ENCODE assay signal across 8 mouse cellular contexts in the genomic region with DNA sequence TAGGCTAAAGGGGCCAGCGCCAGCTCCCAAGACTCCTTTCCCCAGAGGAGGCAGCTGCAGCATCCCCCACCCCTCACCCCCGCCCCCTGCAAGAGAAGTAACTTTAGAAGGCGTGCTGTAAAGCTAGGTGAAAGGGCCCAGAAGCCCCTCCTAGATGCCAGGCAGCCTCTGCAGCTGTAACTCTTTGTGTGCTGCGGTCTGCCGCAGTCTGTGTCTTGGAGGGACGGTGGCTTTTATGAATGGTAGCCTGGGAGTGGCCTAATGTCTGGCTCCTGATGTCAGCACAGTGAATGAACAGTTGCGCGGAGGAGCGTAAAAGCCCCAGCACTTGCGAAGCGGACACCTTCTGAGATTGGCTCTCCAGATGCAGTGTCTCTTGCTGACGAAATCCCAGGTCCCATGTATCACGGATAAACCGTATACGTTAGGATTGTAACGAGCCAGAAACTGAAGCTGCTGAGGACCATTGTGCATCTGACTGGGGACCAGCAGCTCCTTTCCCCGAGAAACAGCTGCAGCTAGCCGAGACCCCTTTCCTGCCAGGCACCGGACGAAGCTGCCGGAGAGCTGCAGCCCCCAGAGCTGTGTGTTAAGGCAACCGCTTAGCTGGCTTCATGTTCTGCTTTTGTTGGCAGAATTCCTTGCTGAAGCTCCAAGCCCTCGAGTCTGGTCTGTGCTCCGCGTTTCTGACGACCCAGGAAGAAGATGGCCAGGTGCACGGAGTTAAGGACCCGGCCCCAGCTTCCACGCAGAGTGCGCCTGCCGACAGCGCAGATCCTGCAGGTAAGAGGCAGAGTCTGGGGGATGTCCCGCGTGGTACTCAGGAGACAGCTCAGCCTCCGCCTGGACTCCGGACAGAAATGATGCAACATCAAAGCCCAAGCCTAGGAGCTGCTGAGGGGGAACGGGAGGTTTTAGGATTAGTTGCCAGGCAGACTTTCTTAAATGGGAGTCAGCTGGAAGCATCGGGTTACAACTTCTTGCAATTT.
DNase-seq lines count a peak whose midpoint lies in the region; ATAC-seq and TF ChIP-seq lines count a peak whose summit lies in the region.

No protein-coding gene starts in this region.

- TF ChIP-seq EP300 in liver, embryonic 14.5 days (IDR thresholded peaks at IDR 0.05; ENCODE audit: low read depth): no peak

- peak overlapping the region; percentile 75 for H3K4me2 ChIP-seq in forebrain, postnatal 0 days (ENCODE audit: low read depth)
- peak overlapping the region; percentile 36 for H3K4me2 ChIP-seq in liver, embryonic 14.5 days (ENCODE audit: low read depth)

- H3K27ac ChIP-seq in forebrain, postnatal 0 days (ENCODE audit: low read depth, low read length): peak overlapping the region; percentile 75
- peak overlapping the region; percentile 85 for H3K27ac ChIP-seq in hindbrain, embryonic 10.5 days
- H3K27ac ChIP-seq in liver, embryonic 14.5 days: no peak overlapping the region

- peak overlapping the region; percentile 42 for H3K4me3 ChIP-seq in forebrain, postnatal 0 days (ENCODE audit: low read depth, low read length)
- H3K4me3 ChIP-seq in hindbrain, embryonic 10.5 days: peak overlapping the region; percentile 57
- 0 out of 4 replicates have a peak overlapping the region, but pooled peaks of 1 of the 2 experiments have one; percentile 16 for H3K4me3 ChIP-seq in liver, embryonic 14.5 days (ENCODE audit: insufficient read depth in 1 of 2, low read depth in 2 of 2, low read length in 2 of 2)

- H3K9ac ChIP-seq in forebrain, postnatal 0 days: peak overlapping the region; percentile 57
- no peak overlapping the region for H3K9ac ChIP-seq in liver, embryonic 14.5 days (replicated peaks)

- H3K27me3 ChIP-seq in forebrain, postnatal 0 days (ENCODE audit: insufficient read depth, low read length): no peaks in the 10 kb centered on the region
- H3K27me3 ChIP-seq in hindbrain, embryonic 10.5 days (ENCODE audit: insufficient read depth, poor library complexity, severe bottlenecking): peaks cover 11% of the 10 kb centered on the region; the same call in 1 of the 2 replicates
- H3K27me3 ChIP-seq in liver, embryonic 14.5 days (ENCODE audit: control insufficient read depth, insufficient read depth, low read length): no peaks in the 10 kb centered on the region; the same call in none of the 2 replicates

- H3K9me3 ChIP-seq in forebrain, postnatal 0 days (ENCODE audit: low read length): no peaks in the 10 kb centered on the region
- H3K9me3 ChIP-seq in hindbrain, embryonic 10.5 days: no peaks in the 10 kb centered on the region
- H3K9me3 ChIP-seq in liver, embryonic 14.5 days (ENCODE audit: control insufficient read depth, low read length): no peaks in the 10 kb centered on the region

- peak; percentile 7 for DNase-seq in kidney, adult 18-20 months
- DNase-seq in kidney, postnatal 10 days: no peak
- DNase-seq in cerebellum, adult 18-20 months: peak; percentile 40 to 47
- peak; percentile 64 for DNase-seq in forebrain, postnatal 0 days
- peak; percentile 73 for DNase-seq in hindbrain, embryonic 10.5 days (ENCODE audit: low spot score)
- DNase-seq in liver, embryonic 14.5 days (ENCODE audit: low read depth in 3 of 3, low spot score in 3 of 3): no peak
- peak; percentile 11 for DNase-seq in ovary, postnatal 14 days (ENCODE audit: low spot score)
- DNase-seq in natural killer cell, adult 2 months (ENCODE audit: low spot score in 2 of 2): no peak

- WGBS in forebrain, postnatal 0 days: 1% methylated on average over 38 of the region's 38 CpGs
- WGBS in hindbrain, embryonic 10.5 days: under 1% methylated on average over 38 of the region's 38 CpGs
- 2% methylated on average over 38 of the region's 38 CpGs for WGBS in liver, embryonic 14.5 days (ENCODE audit: insufficient replicate concordance)

- H3K4me1 ChIP-seq in forebrain, postnatal 0 days (ENCODE audit: insufficient read depth): peaks cover 6% of the 10 kb centered on the region
- H3K4me1 ChIP-seq in hindbrain, embryonic 10.5 days (replicated peaks): peaks cover 29% of the 10 kb centered on the region
- H3K4me1 ChIP-seq in liver, embryonic 14.5 days (replicated peaks; ENCODE audit: control insufficient read depth in 2 of 2, insufficient read depth in 2 of 2, low read length in 1 of 2): no peaks in the 10 kb centered on the region

- no peaks in the 10 kb centered on the region for H3K36me3 ChIP-seq in forebrain, postnatal 0 days (ENCODE audit: insufficient read depth)
- peaks cover 11% of the 10 kb centered on the region for H3K36me3 ChIP-seq in hindbrain, embryonic 10.5 days
- H3K36me3 ChIP-seq in liver, embryonic 14.5 days (replicated peaks; ENCODE audit: control insufficient read depth, insufficient read depth, low read depth): no peaks in the 10 kb centered on the region

- TF ChIP-seq CTCF in forebrain, postnatal 0 days (IDR thresholded peaks at IDR 0.05; ENCODE audit: low read depth): no peak
- TF ChIP-seq CTCF in liver, embryonic 14.5 days (IDR thresholded peaks at IDR 0.05; ENCODE audit: low read depth): no peak

- peak; percentile 87 for ATAC-seq in forebrain, postnatal 0 days
- no peak for ATAC-seq in liver, embryonic 14.5 days (ENCODE audit: insufficient read depth)

Comparison
In these comparisons a context has a peak if more than half of its experiments do, and no peak if none do; other contexts are left out.
1. DNase-seq: peak in kidney, adult 18-20 months (single experiment), cerebellum, adult 18-20 months (2 of 2), forebrain, postnatal 0 days (single experiment), hindbrain, embryonic 10.5 days (single experiment) and ovary, postnatal 14 days (single experiment); none in kidney, postnatal 10 days (single experiment), liver, embryonic 14.5 days (0 of 3) and natural killer cell, adult 2 months (0 of 2).